Mouse (Mus musculus) telencephalon, adult 2 months (tissue): Measurements from ENCODE around the gene Vps26a.
A peak's percentile ranks its signal among the peaks of the same experiment; 100 is the strongest.

Source experiments
- DNase-seq: peaks from one replicate; pipeline ENCODE4 v3.0.0-alpha.2; 2011; ENCODE audit warnings: low read depth, low spot score

The Vps26a gene

DNA sequence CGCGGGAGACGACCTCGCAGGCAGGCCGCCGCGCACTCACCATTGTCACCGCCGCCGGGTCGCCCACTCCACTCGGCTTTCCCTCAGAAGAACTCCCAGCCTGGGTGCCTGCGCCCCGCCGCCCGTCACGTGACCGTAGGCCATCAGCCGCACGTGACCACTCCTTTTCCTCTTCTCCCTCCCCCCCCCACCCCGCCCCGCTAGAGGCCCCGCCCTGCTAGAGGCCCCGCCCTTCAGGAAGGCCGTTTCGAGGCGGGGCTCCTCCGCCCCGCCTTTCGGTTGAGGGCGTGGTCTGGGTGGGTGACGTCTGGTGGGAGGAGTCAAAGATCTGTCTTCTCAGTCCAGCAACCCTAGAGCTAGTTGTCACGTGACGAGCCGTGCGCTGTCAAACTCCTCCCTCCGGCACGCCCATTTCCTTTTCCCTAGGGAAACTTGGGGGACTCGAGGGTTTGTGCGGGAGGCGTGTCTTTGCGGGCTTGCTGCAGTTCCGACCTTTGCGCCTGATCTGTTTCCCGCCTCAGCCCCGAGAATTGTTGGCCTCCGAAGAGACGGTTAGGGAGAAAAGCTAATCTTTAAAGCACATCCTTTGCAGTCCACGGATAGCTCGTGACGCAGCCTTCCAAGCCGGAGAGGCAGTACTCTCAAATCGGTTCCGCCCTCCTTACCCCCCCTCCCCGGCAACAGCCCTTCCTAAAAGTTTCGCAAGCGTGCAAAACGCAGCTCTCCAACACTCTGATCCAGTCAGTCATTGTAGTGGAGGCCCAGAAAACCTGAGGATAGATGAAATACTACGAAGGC, at the start of gene Vps26a:
Vps26a (minus strand) TSS at position 188 of the 798 bp plus-strand sequence.
- peak; percentile 98 for DNase-seq

- DNase-seq, result no peak
Measured at GRCm38 (mm10) chr10:62534509-62534908, 47.9 kb upstream of the Vps26a start.

- no peak for DNase-seq
Measured at GRCm38 (mm10) chr10:62532832-62533231, 46.2 kb upstream of the Vps26a start.

DNA sequence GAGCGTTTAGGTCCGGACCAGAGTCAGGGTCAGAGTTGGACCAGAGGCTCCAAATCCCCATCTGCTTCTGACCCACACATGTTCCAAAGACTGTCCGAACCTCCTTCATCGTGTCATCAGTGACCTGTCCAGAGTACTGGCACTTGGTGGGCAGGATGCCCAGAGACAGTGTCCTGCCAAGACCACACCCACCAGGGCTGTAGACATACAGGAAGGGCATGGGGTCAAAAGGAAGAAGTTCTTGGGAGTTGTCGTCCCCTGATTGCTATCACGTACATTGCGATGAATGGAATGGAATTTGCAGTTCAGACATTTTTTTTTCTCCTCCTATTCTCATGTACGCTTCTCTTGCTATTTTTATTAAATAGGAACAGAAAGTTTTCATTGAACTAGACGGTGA, 43.6 kb upstream of the Vps26a start:
- DNase-seq, result no peak

GRCm38 (mm10) chr10:62527351-62527750, 40.7 kb upstream of the Vps26a start, which contains the start of gene Srgn:
Gene Srgn (minus strand): TSS chr10:62527451.
- no peak for DNase-seq

- no peak for DNase-seq
Measured at GRCm38 (mm10) chr10:62522346-62522950, 35.8 kb upstream of the Vps26a start.

- no peak for DNase-seq
Measured at GRCm38 (mm10) chr10:62521763-62522162, 35.2 kb upstream of the Vps26a start.

DNA sequence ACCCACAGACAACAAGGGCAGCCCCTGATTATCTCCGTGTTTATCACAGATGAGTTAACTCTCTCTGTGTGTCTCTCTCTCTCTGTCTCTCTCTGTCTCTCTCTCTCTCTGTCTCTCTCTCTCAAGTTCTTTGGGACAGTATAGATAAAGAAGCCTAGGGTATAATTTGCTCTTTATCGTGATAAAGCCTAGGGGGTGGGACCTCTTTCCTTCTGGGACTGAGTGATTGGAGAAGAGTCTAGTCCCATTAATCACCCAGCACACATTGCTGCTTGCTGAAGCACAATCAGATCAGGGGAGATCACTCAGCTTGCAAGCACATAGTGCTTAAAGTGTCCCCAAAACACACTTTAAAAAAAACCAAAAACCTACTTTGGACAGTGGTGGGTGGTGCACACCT, 34.3 kb upstream of the Vps26a start:
- DNase-seq, result no peak

GRCm38 (mm10) chr10:62517511-62517910, 30.9 kb upstream of the Vps26a start:
- no peak for DNase-seq

DNA sequence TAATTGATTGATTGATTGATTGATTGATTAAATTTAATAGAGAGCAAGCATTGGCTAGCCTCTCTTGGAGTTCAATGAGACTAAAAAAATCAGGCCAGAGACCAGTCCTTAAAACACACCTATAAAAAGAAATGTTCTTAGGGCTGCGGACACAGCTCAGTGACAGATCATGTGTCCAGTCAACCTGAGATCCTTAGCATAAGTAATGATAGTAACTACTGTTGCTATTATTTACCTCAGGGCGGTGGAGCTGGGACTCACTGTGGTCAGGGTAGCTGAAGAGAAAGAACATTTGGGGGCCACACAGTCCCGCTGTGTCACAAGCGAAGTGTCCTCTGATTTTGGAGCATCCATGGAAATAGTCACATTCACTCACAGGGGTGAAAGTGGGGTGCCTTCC, 26.2 kb upstream of the Vps26a start:
- no peak for DNase-seq

DNA sequence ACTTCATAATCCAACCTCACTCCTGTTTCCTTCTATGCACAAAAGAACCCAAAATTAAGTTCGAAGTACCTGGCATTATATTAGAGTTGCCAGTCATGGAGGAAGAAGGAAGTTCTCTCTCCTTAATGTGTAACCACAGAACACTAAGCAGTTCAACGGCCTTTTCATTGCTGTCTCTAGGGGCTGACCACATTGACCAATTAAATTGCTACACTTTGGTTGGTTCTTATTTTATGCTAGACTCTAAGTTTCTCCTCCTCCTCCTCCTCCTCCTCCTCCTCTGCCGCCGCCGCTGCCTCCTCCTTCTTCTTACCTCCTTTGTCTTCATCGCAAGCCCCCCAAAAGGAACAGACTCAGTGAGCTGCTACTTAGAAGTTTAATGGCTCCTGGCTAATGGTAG, 24.9 kb upstream of the Vps26a start:
- DNase-seq, result no peak

DNA sequence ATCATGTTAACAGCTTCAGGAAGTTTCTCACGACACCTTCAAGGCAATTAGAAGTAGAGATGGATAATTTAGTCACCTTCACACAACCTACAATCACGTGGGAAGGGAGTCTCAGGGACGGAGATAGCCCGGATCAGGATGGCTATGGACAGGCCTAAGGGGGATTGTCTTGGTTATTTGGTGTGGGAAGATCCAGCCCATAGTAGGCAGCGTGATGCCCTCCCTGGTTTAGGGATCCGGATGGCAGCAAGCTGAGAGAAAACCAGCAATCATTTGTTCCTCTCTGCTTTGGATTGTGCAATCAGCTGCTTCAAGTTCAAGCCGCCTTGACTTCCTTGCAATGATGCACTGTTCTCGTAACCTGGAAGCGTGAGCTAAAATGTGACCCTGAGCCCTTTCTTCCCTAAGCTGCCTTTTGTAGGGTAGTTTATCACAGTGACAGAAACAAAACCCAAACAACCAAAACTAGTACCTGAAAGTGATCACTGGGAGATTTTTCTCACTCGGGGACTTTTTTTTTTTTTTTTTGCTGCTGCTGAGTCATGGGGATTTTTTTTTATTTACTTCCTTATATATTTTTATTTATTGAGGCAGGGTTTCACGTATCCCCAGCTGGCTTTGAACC, 22.5 kb upstream of the Vps26a start:
- DNase-seq, result no peak

DNA sequence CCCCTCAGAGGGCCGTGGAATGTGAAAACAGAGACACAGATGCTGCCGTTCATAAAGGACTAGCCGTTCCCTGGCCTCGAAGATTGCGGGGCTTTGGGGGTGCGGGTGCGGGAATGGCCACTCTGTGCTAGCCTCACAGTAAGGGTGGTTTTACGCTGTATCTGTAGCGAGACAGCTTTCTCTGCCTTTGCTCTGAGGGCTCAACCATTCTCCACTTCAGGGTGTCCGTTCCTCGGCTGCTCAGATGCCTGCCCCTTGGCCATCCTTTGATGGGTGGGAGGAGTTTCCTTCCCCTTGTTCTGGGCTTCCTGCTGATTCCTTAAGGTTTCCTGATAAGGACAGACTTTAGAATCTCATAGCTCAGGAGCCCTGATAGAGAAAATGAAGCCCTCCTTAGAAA, 21.9 kb upstream of the Vps26a start:
- DNase-seq, result no peak

- DNase-seq, result no peak
Measured at GRCm38 (mm10) chr10:62507591-62508308, 21.1 kb upstream of the Vps26a start.

DNA sequence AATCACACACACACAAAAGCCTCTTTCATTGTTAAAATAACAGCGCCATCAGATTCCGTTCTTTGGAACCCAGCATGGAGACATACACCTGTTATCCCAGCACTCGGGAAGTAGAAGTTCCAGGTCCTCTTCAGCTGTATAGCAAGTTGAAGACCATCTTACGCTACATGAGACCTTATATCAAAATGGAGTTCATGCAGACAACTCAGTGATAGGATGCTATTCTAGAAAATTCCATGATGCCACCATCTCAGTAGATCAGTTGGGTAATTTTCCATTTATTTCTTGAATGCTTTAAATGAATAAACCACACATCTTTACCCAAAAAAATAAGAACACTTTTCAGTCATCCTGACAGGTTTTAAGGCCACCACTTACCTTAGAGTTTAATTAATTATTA, 20.5 kb upstream of the Vps26a start:
- no peak for DNase-seq

GRCm38 (mm10) chr10:62506019-62506556, 19.5 kb upstream of the Vps26a start:
- no peak for DNase-seq

DNA sequence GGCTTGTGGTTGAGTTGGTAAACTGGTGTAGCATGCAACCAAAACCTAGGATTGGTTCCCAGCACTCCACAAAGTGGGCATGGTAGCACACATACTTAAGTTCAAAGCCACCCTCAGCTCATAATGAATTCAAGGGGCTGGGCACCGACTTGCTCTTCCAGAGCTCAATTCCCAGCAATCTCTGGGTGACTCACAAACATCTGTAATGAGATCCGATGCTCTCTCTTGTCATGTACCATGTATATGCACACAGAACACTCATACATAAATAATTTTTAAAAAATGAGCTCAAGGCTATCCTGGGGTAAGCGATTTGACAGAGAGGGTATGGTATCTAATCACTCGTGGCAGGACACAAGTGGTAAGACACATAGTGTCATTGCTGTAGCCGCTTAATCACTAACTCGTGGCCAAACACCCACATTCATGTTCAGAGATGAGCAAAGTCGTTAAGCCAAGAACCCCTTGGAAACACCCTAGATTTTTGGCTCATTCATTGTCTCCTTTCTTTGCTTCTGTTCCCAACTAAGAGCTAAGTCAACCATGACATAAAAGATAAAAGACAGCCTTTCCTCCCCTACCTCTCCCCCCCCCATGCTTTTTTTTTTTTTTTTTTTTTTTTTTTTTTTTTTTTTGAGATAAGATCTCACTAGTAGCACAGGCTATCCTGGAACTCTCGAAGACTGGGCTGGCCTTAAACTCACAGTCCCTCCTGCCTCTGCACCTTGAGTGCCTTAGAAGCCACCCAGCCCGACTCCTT, 18.8 kb upstream of the Vps26a start:
- DNase-seq, result no peak

- DNase-seq, result no peak
Measured at GRCm38 (mm10) chr10:62503836-62504628, 17.4 kb upstream of the Vps26a start.

DNA sequence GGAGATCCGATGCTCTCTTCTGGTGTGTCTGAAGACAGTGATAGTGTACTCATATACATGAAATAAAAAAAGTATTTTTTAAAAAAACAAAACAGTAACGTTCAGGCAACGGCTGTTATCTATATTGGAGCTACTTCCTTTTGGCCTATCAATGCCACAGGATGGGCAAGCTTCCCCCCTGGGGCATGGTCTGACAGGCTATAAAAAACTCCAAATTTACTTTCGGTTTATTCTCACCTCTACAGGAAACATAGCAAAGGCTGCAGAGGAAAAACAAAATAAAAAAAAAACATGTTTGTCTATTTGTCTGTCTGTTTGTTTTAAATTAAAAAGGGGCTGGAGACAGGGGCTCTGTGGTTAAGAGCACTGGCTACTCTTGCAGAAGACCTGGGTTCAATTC, 16.7 kb upstream of the Vps26a start:
- no peak for DNase-seq

DNA sequence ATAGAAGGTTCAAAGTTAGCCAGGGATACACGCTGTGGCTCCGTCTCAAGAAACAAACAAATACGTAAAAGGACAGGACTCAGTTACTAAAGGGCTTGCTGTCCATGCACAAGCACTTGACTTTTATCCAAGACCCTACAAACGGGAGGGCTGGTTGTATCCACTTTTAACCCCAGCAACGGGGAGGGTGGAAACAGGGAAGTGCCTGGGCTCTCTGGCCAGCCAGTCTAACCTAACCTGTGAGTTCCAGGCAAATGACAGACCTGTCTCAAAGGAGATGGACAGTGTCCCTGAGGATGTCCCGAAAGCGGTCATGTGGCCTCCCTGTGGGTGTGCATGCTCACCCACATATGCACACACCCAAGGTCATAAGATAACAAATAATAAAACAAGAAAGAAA, 15.3 kb upstream of the Vps26a start:
- no peak for DNase-seq
